Mouse (Mus musculus): ENCODE measurements at regions not wholly inside any gene's neighbourhood (a gene's known extent, or its start where the extent isn't known, plus 50 kb on each side); places are given as distances from the start of the nearest gene placed in this dataset.

DNA sequence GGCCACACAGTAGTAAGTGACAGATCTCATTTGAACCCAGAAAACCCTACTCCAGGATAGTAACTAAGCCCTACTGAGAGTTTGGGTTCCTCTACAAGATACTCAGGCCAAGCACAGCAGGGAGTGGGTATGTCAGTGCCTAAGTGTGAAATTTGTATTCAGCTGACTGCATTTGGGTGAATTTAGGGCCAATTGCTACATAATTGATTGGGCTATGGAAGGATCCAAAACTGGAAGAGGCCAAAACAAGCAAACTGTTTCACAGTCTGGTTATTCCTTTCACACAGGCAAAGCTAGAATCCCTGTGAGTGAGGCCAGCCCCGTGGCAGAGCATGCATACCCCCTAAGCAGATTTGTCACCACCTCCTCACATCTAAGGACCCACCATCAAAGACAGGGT, 221.9 kb upstream of the Gm9747 start:
- TF ChIP-seq POLR2A (IDR thresholded peaks at IDR 0.05; ENCODE audit: low read depth, low read length) (no peak), CTCF (IDR thresholded peaks at IDR 0.05; ENCODE audit: borderline replicate concordance, insufficient read depth, low read length) (no peak)
